Mouse (Mus musculus) MEL (cell line): ENCODE measurements around the gene Ccdc167. TPM values are rescaled to one million over a fixed set of nuclear protein-coding genes. Genes with fewer than 3 reads are reported as not detected.

ENCODE experiments used
- DNase-seq: peaks from one replicate; pipeline ENCODE4 v3.0.0; 2011; ENCODE audit warnings: low read depth, low spot score
- H3K27ac ChIP-seq: 2 replicates; pipeline ENCODE4 v1.5.1; 2012; ENCODE audit warnings: low read depth, mild to moderate bottlenecking, control low read depth, low read length, moderate library complexity; ENCODE audit not compliant: control insufficient read depth
- H3K27me3 ChIP-seq, 2 experiments: fragments of 150-350 bp in 1 of 2; sonication (generic) in 1 of 2; 2 replicates each; pipeline ENCODE4 v1.6.1; 2012; ENCODE audit warnings: low read length in 2 of 2, mild to moderate bottlenecking in 2 of 2, improper control_type of control experiment in 1 of 2, moderate library complexity in 1 of 2; ENCODE audit not compliant: insufficient read depth in 2 of 2, control insufficient read depth in 1 of 2
- H3K36me3 ChIP-seq, 2 experiments: 2 replicates each; pipeline ENCODE4 v1.6.1; 2012 to 2014; ENCODE audit warnings: low read length in 2 of 2, improper control_type of control experiment in 1 of 2, inconsistent platforms in 1 of 2, mild to moderate bottlenecking in 1 of 2; ENCODE audit not compliant: insufficient read depth in 2 of 2, control insufficient read depth in 1 of 2
- H3K4me1 ChIP-seq, 2 experiments: fragments of 150-350 bp in 1 of 2; sonication (generic) in 1 of 2; 2 replicates each; pipeline ENCODE4 v1.6.1; 2012; ENCODE audit warnings: low read length in 2 of 2, improper control_type of control experiment in 1 of 2, mild to moderate bottlenecking in 1 of 2; ENCODE audit not compliant: insufficient read depth in 2 of 2, control insufficient read depth in 1 of 2
- H3K4me3 ChIP-seq, 2 experiments: fragments of 150-350 bp in 1 of 2; sonication (generic) in 1 of 2; 2 replicates each; pipeline ENCODE4 v1.5.1; 2012; ENCODE audit warnings: low read depth in 2 of 2, low read length in 2 of 2, mild to moderate bottlenecking in 2 of 2, moderate library complexity in 2 of 2, control low read depth in 1 of 2, improper control_type of control experiment in 1 of 2; ENCODE audit not compliant: control insufficient read depth in 1 of 2, insufficient read depth in 1 of 2
- H3K79me2 ChIP-seq: 2 replicates; pipeline ENCODE4 v1.6.1; 2012; ENCODE audit warnings: mild to moderate bottlenecking, low read length, moderate library complexity; ENCODE audit not compliant: control insufficient read depth, poor library complexity, insufficient read depth
- H3K9ac ChIP-seq: 2 replicates; pipeline ENCODE4 v1.6.1; 2012; ENCODE audit warnings: low read depth, mild to moderate bottlenecking, control low read depth, low read length, moderate library complexity; ENCODE audit not compliant: control insufficient read depth, poor library complexity, severe bottlenecking
- H3K9me3 ChIP-seq: fragments of 150-350 bp; sonication (generic); replicated peaks from 2 replicates; pipeline ENCODE4 v1.6.1; 2012; ENCODE audit warnings: mild to moderate bottlenecking, low read length, improper control_type of control experiment, moderate library complexity; ENCODE audit not compliant: insufficient read depth
- BHLHE40 ChIP-seq: IDR thresholded peaks from 2 replicates; pipeline ENCODE4 v1.6.1; 2012; ENCODE audit warnings: low read depth, mild to moderate bottlenecking, inconsistent platforms, low read length, improper control_type of control experiment, borderline replicate concordance
- CHD1 ChIP-seq: IDR thresholded peaks from 2 replicates; pipeline ENCODE4 v1.6.1; 2012; ENCODE audit warnings: low read depth, mild to moderate bottlenecking, inconsistent platforms, low read length, improper control_type of control experiment
- CHD2 ChIP-seq: IDR thresholded peaks from 2 replicates; pipeline ENCODE4 v1.6.1; 2011; ENCODE audit warnings: low read length, improper control_type of control experiment
- CTCF ChIP-seq, 3 experiments: IDR thresholded peaks in 2 of 3; conservative IDR thresholded peaks in 1 of 3; 2 replicates each; pipeline ENCODE4 v1.5.1; 2011 to 2012; ENCODE audit warnings: low read length in 3 of 3, low read depth in 2 of 3, mild to moderate bottlenecking in 2 of 3, improper control_type of control experiment in 1 of 3, inconsistent platforms in 1 of 3, mixed read lengths in 1 of 3, moderate library complexity in 1 of 3; ENCODE audit not compliant: control insufficient read depth in 1 of 3, insufficient read depth in 1 of 3, poor library complexity in 1 of 3, severe bottlenecking in 1 of 3
- E2F4 ChIP-seq: IDR thresholded peaks from 2 replicates; pipeline ENCODE4 v1.6.1; 2011; ENCODE audit warnings: low read depth, low read length, improper control_type of control experiment, borderline replicate concordance
- ELF1 ChIP-seq: IDR thresholded peaks from 2 replicates; pipeline ENCODE4 v1.6.1; 2014; ENCODE audit warnings: low read depth, mild to moderate bottlenecking, inconsistent platforms, low read length, improper control_type of control experiment, moderate library complexity
- EP300 ChIP-seq, 2 experiments: IDR thresholded peaks; 2 replicates each; pipeline ENCODE4 v1.6.1; 2011; ENCODE audit warnings: improper control_type of control experiment in 2 of 2, low read length in 2 of 2, low read depth in 1 of 2, mild to moderate bottlenecking in 1 of 2
- ETS1 ChIP-seq: IDR thresholded peaks from 2 replicates; pipeline ENCODE4 v1.6.1; 2012; ENCODE audit warnings: low read depth, mild to moderate bottlenecking, inconsistent platforms, low read length, improper control_type of control experiment, moderate library complexity
- GABPA ChIP-seq: IDR thresholded peaks from 2 replicates; pipeline ENCODE4 v1.6.1; 2012; ENCODE audit warnings: low read depth, mild to moderate bottlenecking, inconsistent platforms, low read length, improper control_type of control experiment, moderate library complexity
- GATA1 ChIP-seq: IDR thresholded peaks from 2 replicates; pipeline ENCODE4 v1.6.1; 2011; ENCODE audit warnings: low read depth, low read length, improper control_type of control experiment
- HCFC1 ChIP-seq: IDR thresholded peaks from 2 replicates; pipeline ENCODE4 v1.6.1; 2012; ENCODE audit warnings: low read depth, mild to moderate bottlenecking, inconsistent platforms, low read length, improper control_type of control experiment, moderate library complexity
- JUND ChIP-seq: IDR thresholded peaks from 2 replicates; pipeline ENCODE4 v1.6.1; 2011; ENCODE audit warnings: low read depth, mild to moderate bottlenecking, improper control_type of control experiment, low read length
- MAFK ChIP-seq: IDR thresholded peaks from 2 replicates; pipeline ENCODE4 v1.6.1; 2011; ENCODE audit warnings: low read depth, mild to moderate bottlenecking, low read length, improper control_type of control experiment, borderline replicate concordance
- MAX ChIP-seq: IDR thresholded peaks from 2 replicates; pipeline ENCODE4 v1.6.1; 2011; ENCODE audit warnings: low read length, improper control_type of control experiment
- MAZ ChIP-seq: IDR thresholded peaks from 2 replicates; pipeline ENCODE4 v1.6.1; 2012; ENCODE audit warnings: low read depth, mild to moderate bottlenecking, inconsistent platforms, low read length, improper control_type of control experiment
- MEF2A ChIP-seq: IDR thresholded peaks from 2 replicates; pipeline ENCODE4 v1.6.1; 2014; ENCODE audit warnings: low read depth, mild to moderate bottlenecking, inconsistent platforms, low read length, improper control_type of control experiment; ENCODE audit not compliant: poor library complexity, insufficient replicate concordance, severe bottlenecking; ENCODE audit errors: extremely low read depth
- MXI1 ChIP-seq: IDR thresholded peaks from 2 replicates; pipeline ENCODE4 v1.6.1; 2011; ENCODE audit warnings: mild to moderate bottlenecking, low read depth, low read length, improper control_type of control experiment
- MYC ChIP-seq: IDR thresholded peaks from 2 replicates; pipeline ENCODE4 v1.6.1; 2011; ENCODE audit warnings: low read depth, mild to moderate bottlenecking, low read length, improper control_type of control experiment, moderate library complexity
- NELFE ChIP-seq: IDR thresholded peaks from 2 replicates; pipeline ENCODE4 v1.6.1; 2011; ENCODE audit warnings: low read depth, low read length, improper control_type of control experiment
- POLR2A ChIP-seq, 2 experiments: IDR thresholded peaks; 2 replicates each; pipeline ENCODE4 v1.6.1; 2011 to 2012; ENCODE audit warnings: low read length in 2 of 2, mild to moderate bottlenecking in 2 of 2, control low read depth in 1 of 2, improper control_type of control experiment in 1 of 2, low read depth in 1 of 2, moderate library complexity in 1 of 2; ENCODE audit not compliant: control insufficient read depth in 1 of 2, insufficient read depth in 1 of 2, poor library complexity in 1 of 2
- POLR2AphosphoS2 ChIP-seq: IDR thresholded peaks from 2 replicates; pipeline ENCODE4 v1.6.1; 2011; ENCODE audit warnings: low read length, improper control_type of control experiment
- POLR2AphosphoS5 ChIP-seq: IDR thresholded peaks from 2 replicates; pipeline ENCODE4 v1.6.1; 2012; ENCODE audit warnings: low read depth, borderline replicate concordance, mild to moderate bottlenecking, inconsistent platforms, low read length, moderate library complexity, mixed read lengths
- SIN3A ChIP-seq: IDR thresholded peaks from 2 replicates; pipeline ENCODE4 v1.6.1; 2012; ENCODE audit warnings: low read length, improper control_type of control experiment, inconsistent platforms
- SMC3 ChIP-seq: IDR thresholded peaks from 2 replicates; pipeline ENCODE4 v1.6.1; 2011; ENCODE audit warnings: low read depth, low read length, improper control_type of control experiment
- TBP ChIP-seq: IDR thresholded peaks from 2 replicates; pipeline ENCODE4 v1.8.0; 2011; ENCODE audit warnings: low read depth, low read length, improper control_type of control experiment
- TCF12 ChIP-seq: IDR thresholded peaks from 2 replicates; pipeline ENCODE4 v1.6.1; 2014; ENCODE audit warnings: low read depth, mild to moderate bottlenecking, inconsistent platforms, low read length, improper control_type of control experiment, moderate library complexity
- UBTF ChIP-seq: IDR thresholded peaks from 2 replicates; pipeline ENCODE4 v1.6.1; 2012; ENCODE audit warnings: low read depth, mild to moderate bottlenecking, inconsistent platforms, low read length, improper control_type of control experiment, moderate library complexity, borderline replicate concordance; ENCODE audit not compliant: insufficient read depth
- USF1 ChIP-seq: IDR thresholded peaks from 2 replicates; pipeline ENCODE4 v1.6.1; 2014; ENCODE audit warnings: low read depth, mild to moderate bottlenecking, inconsistent platforms, low read length, improper control_type of control experiment, moderate library complexity
- ZKSCAN1 ChIP-seq: IDR thresholded peaks from 2 replicates; pipeline ENCODE4 v1.6.1; 2012; ENCODE audit warnings: low read depth, mild to moderate bottlenecking, inconsistent platforms, low read length, improper control_type of control experiment, moderate library complexity
- ZMIZ1 ChIP-seq: IDR thresholded peaks from 2 replicates; pipeline ENCODE4 v1.6.1; 2012; ENCODE audit warnings: low read depth, mild to moderate bottlenecking, inconsistent platforms, low read length, improper control_type of control experiment, moderate library complexity
- polyA plus RNA-seq, 2 experiments: library from polyadenylated mRNA; stranded (reverse) in 1 of 2; unstranded in 1 of 2; fragments of >175 nt in 1 of 2; fragments of >200 nt in 1 of 2; gene quantifications; 2 replicates each; pipeline versions ENCODE4 v1.2.1 to v1.2.4; 2012; ENCODE audit warnings: low replicate concordance in 2 of 2, low read depth in 1 of 2; ENCODE audit not compliant: insufficient read length in 2 of 2, insufficient read depth in 1 of 2, missing spikeins in 1 of 2
- total RNA-seq: library from RNA; depleted of rRNA; stranded (reverse); fragments of 300-350 nt; gene quantifications from 2 replicates; pipeline ENCODE4 v1.2.3, GENCODE M21; 2012

Gene Ccdc167
- total and polyA plus RNA-seq, 3 experiments: 12.1 to 13.4 TPM; not detected in 1

DNA sequence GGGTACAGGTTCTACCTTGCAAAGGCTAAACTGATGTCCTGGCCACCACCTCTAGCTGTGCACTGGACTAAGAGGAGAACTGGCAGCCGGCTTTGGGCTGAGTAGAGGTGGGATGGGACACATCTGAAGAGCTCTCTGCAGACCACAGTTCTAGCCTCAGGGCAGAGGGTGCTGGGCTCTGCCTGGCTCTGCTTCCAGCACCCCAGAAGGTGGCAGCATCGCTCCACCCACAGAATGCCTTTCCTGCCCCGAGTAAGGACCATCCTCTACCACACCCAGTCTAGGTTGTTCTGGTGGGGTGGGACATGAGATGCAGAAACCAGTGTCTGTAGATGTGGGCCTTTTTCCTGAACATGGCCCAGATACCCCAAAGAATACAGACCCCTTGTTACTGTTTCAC lies 12.1 kb downstream of the Ccdc167 start (continued):
- TF ChIP-seq UBTF (no peak), POLR2AphosphoS5 (no peak), MAZ (0 out of 2 replicates have a peak, but pooled peaks have one; percentile 30), SMC3 (peak; percentile 71), CTCF (IDR thresholded peaks at IDR 0.05 in 2 of 3, conservative IDR thresholded peaks at IDR 0.05 in 1 of 3; ENCODE audit: control insufficient read depth in 1 of 3, insufficient read depth in 1 of 3, low read depth in 2 of 3, low read length in 3 of 3, poor library complexity in 1 of 3, severe bottlenecking in 1 of 3) (peak; percentile 78 to 83 (median 80)), ELF1 (no peak), NELFE (no peak), BHLHE40 (no peak), EP300 (IDR thresholded peaks at IDR 0.05; ENCODE audit: low read depth in 1 of 2, low read length in 2 of 2) (no peak), MAX (no peak), CHD2 (no peak), JUND (no peak), GABPA (no peak), TCF12 (no peak), MYC (0 out of 2 replicates have a peak, but pooled peaks have one; percentile 33), CHD1 (no peak), USF1 (no peak), SIN3A (0 out of 2 replicates have a peak, but pooled peaks have one; percentile 23), POLR2AphosphoS2 (no peak; the same call in 1 of the 2 replicates), MXI1 (no peak), MAFK (no peak), ZKSCAN1 (no peak)

DNA sequence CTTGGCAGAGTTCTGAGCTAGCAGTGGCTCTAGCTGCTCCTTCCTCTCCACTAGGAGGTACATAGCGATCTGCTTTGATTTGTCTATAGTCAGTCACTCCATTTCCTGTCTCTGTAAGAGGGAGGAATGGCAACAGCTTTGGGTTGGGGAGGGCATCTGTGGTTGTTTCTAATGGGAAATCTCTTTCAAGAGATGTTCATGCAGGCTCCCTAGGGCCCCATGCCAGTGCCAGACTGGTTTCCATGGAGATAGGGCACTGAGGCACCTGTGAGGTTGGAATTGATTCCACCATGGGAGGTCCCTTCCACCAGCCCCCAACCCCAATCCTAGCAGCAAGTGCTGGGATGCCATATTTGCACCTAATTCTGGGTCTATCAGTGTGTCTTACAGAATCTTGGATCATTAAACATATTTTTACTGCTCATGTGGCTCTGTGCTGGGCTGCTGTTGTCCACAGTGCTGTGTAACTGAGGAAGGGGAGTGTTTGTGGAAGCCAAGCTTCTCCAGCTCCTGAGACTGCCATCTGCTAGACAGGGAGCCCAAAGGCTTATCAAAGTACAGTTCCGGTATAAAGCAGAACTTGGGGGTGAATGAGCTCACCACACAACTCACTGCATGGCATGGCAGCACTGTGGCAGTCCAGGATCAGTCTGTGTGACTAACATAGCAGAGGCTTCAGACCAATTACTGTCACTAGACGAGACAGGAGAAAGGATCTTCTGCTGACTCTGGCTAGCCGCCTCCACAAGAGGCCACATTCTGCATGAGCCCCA lies 13.7 kb downstream of the Ccdc167 start:
- peak overlapping the region; percentile 12 for H3K27ac ChIP-seq

More for the DNA sequence above, 13.7 kb downstream of the Ccdc167 start:
- peak; percentile 85 for DNase-seq
- no peak for TF ChIP-seq ELF1
- TF ChIP-seq TCF12: peak; percentile 5; the same call in 1 of the 2 replicates
- TF ChIP-seq SIN3A: peak; percentile 42; the same call in 1 of the 2 replicates
- peak; percentile 80 for TF ChIP-seq ETS1
- TF ChIP-seq CHD1: no peak
- peak in 1 of 2 experiments; percentile 38; a peak in 1 of 4 replicates for TF ChIP-seq POLR2A (IDR thresholded peaks at IDR 0.05; ENCODE audit: control insufficient read depth in 1 of 2, insufficient read depth in 1 of 2, low read depth in 1 of 2, low read length in 2 of 2, poor library complexity in 1 of 2)
- peak; percentile 63 for TF ChIP-seq ZMIZ1
- TF ChIP-seq GABPA: no peak
- peak; percentile 78 for TF ChIP-seq GATA1
- TF ChIP-seq MXI1: peak; percentile 59; the same call in 1 of the 2 replicates
- peak; percentile 55; the same call in 1 of the 2 replicates for TF ChIP-seq MYC
- 0 out of 2 replicates have a peak, but pooled peaks have one; percentile 13 for TF ChIP-seq HCFC1
- peak; percentile 47; the same call in 1 of the 2 replicates for TF ChIP-seq POLR2AphosphoS2
- TF ChIP-seq MEF2A: no peak
- TF ChIP-seq TBP: 0 out of 2 replicates have a peak, but pooled peaks have one; percentile 37
- peak in 1 of 2 experiments; percentile 60; a peak in 1 of 4 replicates for TF ChIP-seq EP300 (IDR thresholded peaks at IDR 0.05; ENCODE audit: low read depth in 1 of 2, low read length in 2 of 2)
- no peak for TF ChIP-seq E2F4
- Histone ChIP-seq H3K79me2 (no peaks in the 10 kb centered on the region), H3K9ac (no peak overlapping the region), H3K36me3 (peaks cover 7 to 12% of the 10 kb centered on the region in 2 experiments), H3K4me1 (peaks cover 7 to 15% of the 10 kb centered on the region in 2 experiments; a peak in 2 of 4 replicates), H3K9me3 (no peaks in the 10 kb centered on the region), H3K27me3 (no peaks in the 10 kb centered on the region), H3K4me3 (no peak overlapping the region)
